Mouse (Mus musculus) right cerebral cortex, postnatal 10 days (tissue): Measurements from ENCODE around the gene Grik4.
A peak's percentile ranks its signal among the peaks of the same experiment; 100 is the strongest.

ENCODE experiments used
- DNase-seq, 2 experiments: peaks; one replicate each; pipeline ENCODE4 v3.0.0; 2021; ENCODE audit warnings: low spot score in 2 of 2

Grik4 gene

GRCm38 (mm10) chr9:42673385-42674016 lies 270.8 kb downstream of the Grik4 start:
- no peak for DNase-seq

- DNase-seq: no peak
These were observed 271.3 kb downstream of the Grik4 start for GRCm38 (mm10) chr9:42672982-42673381.

DNA sequence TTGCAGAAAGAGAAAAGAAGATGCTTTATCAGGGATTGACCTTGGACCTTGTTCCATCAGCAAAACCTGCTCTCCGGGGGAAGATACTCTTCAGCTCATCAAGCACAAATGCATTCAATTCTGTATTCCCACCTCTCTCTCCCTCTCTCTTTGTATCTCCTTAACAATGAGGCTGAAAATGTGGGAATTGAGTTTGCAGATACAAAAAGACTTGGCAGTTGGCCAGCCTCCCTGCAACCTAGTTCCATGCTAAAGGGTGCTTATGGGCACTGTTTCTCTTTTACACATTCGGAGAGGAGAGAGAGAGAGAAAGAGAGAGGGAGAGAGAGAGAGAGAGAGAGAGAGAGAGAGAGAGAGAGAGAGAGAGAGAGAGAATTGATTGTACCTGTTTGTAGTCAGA lies 273.7 kb downstream of the Grik4 start:
- peak; percentile 65 to 66 for DNase-seq

GRCm38 (mm10) chr9:42661481-42661880 lies 282.8 kb downstream of the Grik4 start:
- no peak for DNase-seq

- DNase-seq: no peak
These were observed 291.5 kb downstream of the Grik4 start for GRCm38 (mm10) chr9:42652756-42653155.

GRCm38 (mm10) chr9:42652309-42652708 lies 292.0 kb downstream of the Grik4 start:
- no peak for DNase-seq

- no peak for DNase-seq
These were observed 294.4 kb downstream of the Grik4 start for GRCm38 (mm10) chr9:42649872-42650271.

GRCm38 (mm10) chr9:42648051-42648450 lies 296.2 kb downstream of the Grik4 start:
- no peak for DNase-seq

- no peak for DNase-seq
These were observed 296.7 kb downstream of the Grik4 start for GRCm38 (mm10) chr9:42647596-42647995.

GRCm38 (mm10) chr9:42646821-42647220 lies 297.5 kb downstream of the Grik4 start:
- DNase-seq: peak in 1 of 2 experiments; percentile 45

DNA sequence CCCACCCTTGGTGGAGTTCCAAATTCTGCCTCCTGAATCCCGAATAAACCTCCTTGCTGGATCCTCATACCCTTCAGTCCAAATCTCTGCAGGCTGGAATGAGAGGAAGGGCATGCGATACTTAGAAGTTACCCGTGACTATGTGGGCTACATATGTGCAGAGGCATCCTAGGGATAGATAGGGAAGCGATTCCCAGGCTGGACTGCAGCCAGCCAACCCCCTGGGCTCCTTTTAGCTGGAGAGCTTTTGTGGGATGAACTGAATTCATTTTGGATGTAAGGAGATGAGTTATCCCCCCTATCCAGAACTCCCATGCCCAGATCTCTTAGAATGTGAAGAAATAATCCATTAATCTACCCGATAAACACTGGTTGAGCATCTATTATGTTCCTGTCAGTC lies 299.1 kb downstream of the Grik4 start:
- peak in 1 of 2 experiments; percentile 55 for DNase-seq

DNA sequence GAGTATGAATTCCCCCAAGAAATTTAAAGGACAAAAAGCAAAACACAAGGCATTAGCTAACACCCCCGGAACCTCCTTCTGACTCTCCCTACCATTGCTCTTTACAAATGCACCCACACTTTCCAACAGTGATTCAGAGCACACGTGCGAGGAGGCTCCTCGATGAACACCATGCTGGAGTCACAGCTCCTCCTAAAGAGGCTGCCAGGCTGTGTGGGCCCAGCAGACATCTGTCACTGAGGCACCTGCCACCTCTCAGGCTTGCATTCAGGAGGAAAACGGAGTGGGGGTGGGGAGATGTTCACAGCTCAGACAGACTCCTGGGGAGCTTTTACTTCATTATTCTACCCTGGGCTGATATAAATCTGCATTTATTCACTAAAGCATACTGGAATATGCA lies 301.5 kb downstream of the Grik4 start:
- peak; percentile 83 to 87 for DNase-seq

GRCm38 (mm10) chr9:42641550-42642117 lies 302.7 kb downstream of the Grik4 start:
- DNase-seq: no peak

DNA sequence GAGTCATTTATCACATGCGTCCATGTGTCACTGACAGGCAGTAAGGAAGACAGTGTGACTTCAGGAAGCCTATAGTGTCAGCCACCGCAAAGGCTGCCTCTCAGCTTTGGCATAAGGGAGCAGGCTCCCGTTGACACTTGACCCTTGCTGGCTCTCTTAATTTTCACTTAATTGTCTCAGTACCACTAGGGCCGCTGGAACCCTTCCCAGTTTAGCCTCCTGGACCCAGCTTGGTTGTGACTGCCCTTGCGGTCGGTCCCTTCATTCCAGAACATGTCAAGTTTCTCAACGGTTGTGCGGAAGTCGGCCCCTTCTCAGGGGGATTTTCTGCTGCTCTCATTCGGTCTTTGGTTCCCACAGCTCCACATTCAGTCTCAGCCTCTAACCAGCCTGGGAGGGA lies 307.8 kb downstream of the Grik4 start:
- no peak for DNase-seq

- DNase-seq: peak in 1 of 2 experiments; percentile 47
These were observed 312.8 kb downstream of the Grik4 start for GRCm38 (mm10) chr9:42631479-42631878.

- no peak for DNase-seq
These were observed 316.7 kb downstream of the Grik4 start for GRCm38 (mm10) chr9:42627634-42628033.

DNA sequence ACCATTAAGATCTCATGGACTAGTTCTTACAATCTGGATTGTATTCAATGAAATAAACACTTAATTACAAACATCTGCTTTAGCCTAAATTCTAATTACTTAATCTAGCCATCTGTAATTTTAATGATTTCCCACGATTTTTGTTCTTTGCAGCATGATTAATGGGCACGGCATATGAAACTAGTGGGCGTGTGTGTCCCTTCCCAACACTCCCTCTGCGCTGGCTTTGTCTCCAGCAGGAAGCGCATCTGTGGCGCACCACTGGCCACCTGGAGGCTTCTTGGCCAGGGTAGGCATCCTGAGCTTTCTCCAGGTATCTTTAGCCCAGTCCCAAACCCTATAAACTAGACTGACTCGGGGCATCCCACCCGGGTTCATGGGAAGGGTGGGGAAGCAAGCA lies 317.1 kb downstream of the Grik4 start:
- no peak for DNase-seq

GRCm38 (mm10) chr9:42626226-42626775 lies 318.0 kb downstream of the Grik4 start:
- no peak for DNase-seq

DNA sequence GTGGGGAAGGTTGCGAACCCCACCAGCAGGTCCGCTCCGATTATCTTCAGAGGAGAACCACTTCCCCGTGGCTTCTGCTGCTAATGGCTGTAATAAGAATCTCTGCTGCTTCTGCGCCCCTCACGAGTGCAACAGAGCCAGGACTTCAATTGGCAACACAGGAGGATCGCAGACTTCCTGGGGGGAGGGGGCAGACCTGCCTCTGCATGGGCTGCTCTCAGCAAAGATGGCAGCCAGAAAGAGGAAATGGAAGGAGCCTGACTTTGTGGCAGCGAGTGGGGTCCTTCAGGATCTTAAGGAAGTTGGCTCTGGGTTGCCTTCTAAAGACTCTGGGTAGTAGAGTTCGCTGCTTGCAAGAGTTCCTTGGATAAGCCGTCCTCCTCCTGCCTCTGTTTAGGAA lies 329.9 kb downstream of the Grik4 start:
- no peak for DNase-seq

DNA sequence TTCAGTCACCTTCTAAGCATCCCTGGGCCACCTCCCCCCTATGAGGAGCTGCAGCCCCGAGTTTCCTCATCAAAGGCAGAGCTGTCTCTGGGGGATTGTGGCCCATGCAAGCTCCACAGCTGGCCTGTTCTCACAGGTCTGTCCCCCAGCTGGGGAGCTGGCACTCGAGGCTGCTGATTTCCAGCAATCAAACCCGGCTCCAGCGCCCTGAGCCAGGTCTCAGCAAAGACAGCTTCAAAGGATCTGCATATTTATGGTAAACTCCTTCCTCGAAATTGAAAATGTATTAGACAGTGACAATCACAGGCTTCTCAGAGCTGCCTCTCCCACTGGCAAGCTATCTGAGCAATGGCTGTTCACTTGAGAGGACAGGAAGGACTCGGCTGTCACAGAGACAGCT lies 330.5 kb downstream of the Grik4 start:
- no peak for DNase-seq

GRCm38 (mm10) chr9:42612482-42612991 lies 331.8 kb downstream of the Grik4 start:
- DNase-seq: no peak

GRCm38 (mm10) chr9:42601445-42601844 lies 342.8 kb downstream of the Grik4 start:
- DNase-seq: no peak

- no peak for DNase-seq
These were observed 346.8 kb downstream of the Grik4 start for GRCm38 (mm10) chr9:42597525-42597924.
